Mouse (Mus musculus) Muller cell, postnatal 12 days (primary cell): ENCODE data around the gene Rpap3.
"Not testable (repeated sequence)": the region's sequence is repeated elsewhere in the genome, so short reads cannot be mapped to it uniquely, and the experiment has no call there.

Source experiments
- DNase-seq: peaks from one replicate; pipeline ENCODE4 v3.0.0-alpha.2; 2015; ENCODE audit errors: inconsistent ontology term

Rpap3 gene

DNA sequence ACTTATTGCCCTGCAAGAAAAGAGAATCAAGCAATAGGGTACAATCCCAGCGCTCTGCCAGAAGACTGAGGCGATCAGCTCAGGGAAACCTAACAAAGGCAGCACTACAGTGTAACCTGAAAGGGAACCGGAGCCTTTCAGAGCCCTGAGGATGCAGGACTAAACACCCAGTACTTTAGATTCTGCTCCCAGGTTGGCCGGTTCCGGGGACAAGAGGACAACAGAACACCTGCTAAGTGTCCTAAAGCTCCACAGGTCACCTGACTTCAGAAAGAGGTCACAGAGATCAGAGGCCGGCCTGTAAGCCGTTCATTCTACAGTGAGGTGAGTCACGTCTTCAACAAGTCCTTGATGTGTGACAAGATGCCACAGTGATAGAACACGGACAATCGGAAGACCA lies 9.0 kb downstream of the Rpap3 start:
- no peak for DNase-seq

DNA sequence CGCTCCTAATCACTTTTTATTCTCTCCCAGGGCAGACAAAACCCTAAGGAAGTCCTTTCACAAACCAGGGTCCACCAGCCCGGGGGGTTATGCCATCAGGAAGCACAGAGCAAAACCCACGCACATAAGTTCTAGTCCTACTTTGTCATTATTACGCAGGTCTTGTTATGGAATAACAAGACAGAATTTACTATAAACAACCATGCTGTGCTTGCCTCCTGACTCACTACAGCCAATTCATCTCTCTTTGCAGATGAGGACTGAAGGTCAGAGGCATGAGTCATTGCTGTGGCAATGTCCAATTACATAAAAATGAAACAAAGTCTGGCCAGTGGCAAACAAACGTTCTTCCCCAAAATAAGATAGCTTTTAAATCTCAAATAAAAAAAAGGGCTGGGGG lies 12.2 kb downstream of the Rpap3 start:
- DNase-seq: peak; percentile 65

DNA sequence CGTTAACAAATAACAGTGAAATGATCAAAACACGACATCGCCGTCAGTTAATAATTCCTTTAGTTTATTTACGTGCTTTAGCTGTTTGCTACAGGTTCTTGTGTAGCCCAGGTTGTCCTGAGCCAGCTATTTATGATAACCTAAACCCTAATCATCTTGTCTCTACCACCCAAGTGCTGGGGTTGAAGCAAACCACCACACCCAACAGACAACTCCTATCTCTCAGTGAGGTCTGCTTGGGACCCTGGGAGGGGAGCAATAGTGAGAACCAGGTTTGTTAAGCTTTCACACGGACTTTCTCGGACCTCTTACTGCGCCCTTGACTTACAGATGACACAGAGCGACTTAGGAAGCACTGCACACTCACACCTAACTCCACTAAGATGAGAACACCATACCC lies 21.5 kb downstream of the Rpap3 start:
- DNase-seq: no peak

DNA sequence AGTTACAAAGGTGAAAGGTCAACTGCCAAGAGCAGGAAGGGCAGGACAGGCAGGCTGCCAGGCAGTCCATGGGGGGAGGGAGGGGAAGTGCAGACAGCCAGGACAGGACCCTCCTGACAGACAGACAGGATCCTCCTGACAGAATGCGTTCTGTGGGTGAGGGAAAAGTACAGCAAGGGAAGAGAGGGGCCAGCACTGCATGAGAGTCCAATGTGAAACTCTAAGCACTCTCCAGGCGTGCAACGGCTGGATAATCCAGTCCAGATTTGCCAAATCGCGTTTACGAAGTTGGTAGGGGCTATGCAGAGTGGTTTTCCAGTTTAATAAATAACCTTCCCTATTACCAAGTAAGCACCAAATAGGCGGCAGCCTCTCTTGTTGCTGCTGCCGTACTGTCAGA lies 23.6 kb downstream of the Rpap3 start:
- DNase-seq: no peak

DNA sequence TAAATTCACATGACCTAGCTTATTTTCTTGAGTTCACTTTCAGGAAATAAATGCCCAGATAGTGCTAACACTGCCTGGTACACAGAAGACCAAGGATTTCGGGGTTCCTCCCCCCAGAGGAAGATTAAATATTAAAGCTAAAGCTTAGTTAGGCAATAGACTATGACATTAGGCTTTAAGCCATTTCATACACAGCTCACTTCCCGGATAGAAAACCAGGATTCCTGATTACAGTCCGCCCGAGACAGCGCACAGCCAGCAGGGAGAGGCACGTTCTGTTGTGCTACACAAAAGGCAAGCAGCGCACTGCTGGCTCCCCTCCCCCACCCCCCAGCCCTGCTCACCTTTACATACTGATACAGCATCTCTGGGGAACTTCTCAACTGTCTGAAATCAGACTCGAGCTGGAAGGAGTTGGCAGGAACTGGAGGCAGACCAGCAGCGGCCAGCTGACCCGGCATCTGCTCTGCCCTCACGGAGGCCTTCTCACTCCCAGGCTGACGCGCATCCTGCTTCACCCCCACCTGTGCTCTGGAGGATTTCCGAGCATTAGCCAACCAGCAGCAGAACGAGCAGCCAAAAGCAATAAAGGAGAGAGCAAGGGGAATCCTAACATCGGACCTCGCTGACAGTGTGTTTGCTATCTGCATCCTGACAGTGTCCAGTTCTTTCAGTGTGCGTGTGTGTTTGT lies 25.5 kb downstream of the Rpap3 start:
- no peak for DNase-seq

DNA sequence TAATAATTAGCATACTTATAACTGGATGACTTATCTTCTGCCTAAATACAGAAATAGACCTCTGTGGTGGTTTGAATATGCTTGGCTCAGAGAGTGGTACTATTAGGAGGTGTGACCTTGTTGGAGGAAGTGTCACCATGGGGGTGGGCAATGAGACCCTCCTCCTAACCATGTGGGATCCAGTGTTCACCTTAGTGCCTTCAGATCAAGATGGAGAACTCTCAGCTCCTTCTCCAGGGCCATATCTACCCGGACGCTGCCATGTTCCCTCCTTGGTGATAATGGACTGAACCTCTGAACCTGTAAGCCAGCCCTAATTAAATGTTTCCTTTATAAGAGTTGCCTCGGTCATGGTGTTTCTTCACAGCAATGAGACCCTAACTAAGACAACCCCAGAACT lies 28.3 kb downstream of the Rpap3 start:
- DNase-seq: no peak

DNA sequence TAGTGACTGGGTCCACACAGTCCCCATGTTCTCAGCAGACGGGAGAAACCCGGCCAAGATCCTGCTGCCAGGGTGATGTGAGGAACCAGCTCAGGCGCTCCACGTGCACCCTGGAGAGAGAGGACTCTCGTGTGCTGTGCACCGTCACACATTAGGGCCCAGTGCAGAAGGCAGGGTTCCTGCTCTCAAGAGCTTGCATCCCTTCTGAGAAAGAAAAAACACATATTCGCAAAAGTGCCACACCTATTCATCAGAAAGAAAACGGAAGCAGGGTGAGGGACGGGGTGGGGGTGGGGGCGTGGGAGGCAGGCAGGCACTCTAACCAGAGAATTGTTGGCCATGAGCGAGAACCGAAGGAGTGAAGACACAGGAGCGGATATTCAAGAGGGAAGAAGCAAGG lies 29.7 kb downstream of the Rpap3 start:
- DNase-seq: no peak

DNA sequence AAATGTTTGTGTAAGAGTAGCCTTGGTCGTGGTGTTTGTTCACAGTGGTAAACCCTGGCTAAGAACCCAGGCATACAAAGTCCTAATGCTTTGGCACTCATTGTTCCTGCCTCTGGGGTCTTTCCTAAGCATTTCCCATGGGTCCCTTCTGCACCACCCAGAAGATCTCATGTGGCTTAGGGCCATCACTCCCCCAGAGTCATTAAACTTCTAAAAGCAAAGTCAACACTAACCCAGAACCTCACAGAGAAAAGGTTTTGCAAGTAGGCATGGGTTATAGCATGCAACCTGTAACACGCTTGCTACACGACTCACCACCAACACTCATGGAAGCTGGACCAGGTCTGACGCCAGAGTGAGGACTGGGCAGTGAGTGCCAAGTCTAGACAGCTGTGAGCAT lies 31.2 kb downstream of the Rpap3 start:
- DNase-seq: no peak

DNA sequence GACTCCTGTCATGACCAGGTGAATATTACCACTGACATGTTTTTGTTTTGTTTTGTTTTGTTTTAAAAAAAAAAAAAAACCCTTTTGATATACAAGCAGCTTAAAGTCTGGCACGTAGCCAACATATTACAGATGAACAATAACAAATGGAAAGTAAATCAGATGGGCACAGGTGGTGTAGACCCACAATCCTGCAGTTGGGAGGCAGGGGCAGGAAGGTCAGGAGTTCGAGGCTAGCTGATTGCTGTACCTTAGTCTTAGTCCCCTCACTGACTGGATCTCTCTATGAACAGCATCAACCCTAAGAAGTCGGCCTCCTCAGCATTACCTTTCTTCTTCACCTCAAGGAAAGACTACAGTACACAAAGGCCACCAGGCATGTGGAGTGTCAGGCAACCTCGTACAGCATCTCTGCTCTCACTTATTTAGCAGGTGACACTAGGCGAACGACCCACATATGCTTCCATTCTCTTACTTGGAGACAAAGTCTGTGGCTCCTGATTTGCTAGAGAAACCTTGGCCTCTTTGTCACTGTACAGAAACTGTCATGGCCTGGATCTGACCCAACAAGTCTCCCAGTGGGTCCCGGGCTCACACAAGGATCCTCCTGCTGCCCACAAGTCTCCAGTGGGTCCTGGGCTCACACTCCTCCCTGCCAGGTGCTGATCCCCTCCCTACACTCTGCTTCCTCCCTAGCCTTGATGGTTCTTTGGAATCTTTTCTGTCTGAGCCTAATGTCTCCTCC lies 32.2 kb downstream of the Rpap3 start:
- DNase-seq: no peak

DNA sequence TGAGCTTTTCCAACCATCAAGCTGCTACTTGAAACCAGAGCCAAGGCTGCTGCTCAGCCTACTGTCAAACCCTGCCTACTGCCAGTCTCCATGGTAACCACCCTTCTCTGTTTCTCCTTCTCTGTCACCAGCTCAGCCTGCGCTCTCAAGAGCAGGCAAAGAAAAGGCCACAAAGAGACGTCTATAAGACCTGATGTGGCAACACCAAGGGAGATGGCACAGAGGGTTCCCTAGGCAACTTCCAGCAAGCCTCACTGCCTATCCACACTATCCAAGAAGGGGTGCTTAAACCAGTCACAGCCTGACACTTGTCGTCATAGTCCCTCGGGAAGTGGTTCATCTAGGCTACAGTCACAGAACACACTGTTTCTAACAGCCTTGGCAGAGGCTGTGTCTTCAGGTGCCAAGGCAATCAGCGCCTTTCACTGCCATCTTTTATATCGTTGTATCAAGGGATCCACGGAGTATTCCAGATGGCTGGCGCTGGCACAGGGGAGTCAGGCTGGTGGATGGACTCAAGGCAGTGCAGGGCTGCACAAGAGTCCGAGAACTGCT lies 33.3 kb downstream of the Rpap3 start:
- no peak for DNase-seq

DNA sequence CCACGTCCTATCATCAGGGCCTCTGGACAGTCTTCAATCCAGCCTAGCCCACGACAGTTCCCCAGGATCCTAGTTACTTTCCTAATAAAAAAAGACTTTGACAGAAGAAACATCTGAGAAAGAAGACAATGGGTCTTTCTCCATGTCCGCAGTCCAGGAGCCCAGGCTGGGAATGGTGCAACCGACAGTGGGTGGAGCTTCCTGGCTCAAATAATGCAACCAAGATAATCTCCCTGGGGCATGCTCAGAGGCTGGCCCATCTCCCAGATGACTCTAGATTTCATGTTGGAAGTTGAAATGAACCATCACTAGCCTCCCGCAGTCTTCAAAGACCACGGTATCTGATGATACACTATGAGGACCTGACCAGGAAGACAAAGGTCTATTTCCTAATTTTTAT lies 35.1 kb downstream of the Rpap3 start:
- DNase-seq: no peak

DNA sequence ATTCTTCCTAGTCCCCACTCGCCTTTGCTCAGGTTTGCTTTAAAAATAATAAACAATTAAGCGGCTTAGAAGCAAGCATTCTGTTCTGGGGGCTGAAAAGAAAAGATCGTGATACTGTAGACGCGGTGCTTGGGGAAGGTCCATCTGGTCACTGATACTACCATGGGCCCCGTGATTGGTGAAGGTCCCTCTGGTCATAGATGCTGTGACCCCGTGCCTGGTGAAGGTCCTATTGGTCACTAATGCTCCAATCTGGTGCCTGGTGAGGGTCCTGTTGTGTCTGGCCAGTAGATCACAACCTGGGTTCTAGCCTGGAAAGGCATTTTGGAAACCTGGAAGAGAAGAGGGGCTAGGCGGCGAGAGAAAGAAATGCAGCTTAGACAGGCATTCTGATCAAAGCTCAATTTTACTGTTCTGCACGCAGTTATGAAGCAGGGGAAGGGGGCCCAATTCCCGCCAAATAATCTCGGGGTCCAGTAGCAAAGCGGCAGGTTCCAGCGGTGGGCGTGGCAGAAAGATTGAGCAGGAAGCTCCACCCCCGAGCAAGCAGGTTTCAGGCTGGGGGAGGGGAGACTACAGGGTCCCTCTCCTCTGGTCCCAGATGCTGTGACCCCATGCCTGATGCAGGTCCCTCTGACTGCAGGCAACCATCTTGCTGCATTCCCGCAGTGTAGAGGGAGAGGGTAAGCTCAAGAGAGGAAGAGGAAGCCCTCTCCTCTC lies 37.3 kb downstream of the Rpap3 start:
- DNase-seq: not testable (repeated sequence)

DNA sequence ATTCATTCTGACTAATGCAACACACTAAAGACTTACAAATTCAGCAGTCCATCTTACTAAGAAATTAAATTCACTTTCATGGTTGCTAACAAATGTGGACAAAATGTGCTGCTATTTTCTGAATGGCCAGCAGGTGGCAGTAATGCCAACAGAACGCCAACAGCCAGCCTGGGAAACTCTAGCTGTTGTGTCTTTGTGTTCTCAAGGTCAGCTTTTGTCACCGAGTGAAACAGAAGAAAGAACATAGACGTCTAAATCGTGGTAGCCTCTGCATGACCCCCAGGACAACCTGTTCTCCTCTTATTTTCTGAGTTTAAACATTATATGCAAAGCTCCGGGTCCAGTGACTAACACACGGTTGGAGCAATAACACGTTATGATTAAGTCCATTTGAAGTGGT lies 38.2 kb downstream of the Rpap3 start:
- peak; percentile 43 for DNase-seq

DNA sequence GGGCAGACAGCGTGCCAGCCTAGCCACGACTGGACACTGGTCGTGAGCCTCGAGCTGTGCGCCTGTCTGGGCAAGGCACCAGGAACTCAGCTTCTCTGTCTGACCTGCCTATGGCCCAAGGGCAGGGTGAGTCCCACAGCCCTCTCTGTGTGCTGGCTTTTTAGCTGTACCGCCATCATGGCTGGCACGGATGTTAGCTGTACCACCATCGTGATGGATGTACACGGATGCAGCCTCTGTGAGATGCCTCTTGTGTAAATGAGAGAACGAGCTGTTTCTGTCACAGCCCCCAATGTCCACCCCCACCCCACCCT lies 39.2 kb downstream of the Rpap3 start:
- DNase-seq: no peak

DNA sequence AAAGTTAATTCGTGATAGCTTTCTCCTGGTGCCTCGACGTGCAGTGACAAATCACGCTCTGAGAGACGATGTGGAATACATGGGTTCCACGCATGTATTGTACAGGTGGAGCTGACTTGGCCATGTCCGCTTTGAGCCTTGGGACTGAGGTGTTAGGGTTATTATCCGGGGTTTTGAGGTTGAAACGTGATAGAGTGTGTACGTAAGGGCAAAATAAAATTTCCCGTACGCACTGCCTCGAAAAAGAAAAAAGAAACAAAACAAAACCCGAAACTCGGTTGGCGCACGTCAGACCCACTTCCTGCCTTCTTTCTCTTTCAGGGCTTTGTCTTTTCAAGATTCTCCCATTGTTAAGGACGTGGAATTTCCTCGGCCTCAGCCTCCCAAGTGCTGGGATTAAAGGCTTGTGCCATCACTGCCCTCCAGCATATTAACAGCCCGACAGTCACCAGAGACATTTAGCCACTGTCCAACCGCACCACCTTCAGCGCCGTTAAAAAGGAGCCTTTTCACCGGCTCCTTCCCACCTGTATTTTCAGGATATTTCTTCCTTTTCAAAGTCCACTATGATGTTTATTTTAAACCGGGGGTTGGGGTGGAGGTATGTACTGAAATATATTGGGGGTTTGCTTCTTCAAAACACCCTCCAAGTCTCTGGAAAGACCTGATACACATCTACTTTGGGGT lies 39.7 kb downstream of the Rpap3 start:
- DNase-seq: no peak

DNA sequence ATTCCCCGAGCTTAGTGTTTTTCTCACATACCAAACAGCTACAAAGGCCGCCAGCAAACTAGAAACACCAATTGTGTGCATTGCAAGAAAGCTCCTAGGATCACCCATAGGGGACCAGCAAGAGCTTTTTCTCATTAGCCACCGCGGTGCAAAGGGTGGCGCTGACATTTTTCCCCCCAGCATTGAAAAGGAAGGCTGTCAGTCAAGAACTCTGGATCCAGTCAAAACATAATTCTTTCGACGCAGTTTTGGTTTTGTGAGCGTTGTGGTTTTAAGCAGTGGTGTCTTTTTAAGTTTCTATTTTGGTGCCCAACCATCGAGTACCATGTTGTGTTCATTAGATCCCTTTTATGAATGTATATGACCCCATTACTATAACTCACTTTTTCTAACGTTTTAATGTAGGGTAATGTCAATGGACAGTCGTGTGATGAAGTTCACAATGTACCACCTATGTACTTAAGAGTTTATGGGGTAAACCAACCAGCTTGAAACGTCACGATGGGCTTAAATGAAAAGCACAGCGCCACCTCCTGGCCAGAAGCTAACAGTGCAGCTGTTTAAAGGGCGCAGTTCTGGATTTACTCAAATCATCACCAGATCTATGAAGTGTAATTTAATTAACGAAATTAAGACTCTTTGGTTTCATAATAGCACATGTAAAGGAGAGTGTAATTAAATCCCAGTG lies 40.5 kb downstream of the Rpap3 start:
- DNase-seq: no peak

DNA sequence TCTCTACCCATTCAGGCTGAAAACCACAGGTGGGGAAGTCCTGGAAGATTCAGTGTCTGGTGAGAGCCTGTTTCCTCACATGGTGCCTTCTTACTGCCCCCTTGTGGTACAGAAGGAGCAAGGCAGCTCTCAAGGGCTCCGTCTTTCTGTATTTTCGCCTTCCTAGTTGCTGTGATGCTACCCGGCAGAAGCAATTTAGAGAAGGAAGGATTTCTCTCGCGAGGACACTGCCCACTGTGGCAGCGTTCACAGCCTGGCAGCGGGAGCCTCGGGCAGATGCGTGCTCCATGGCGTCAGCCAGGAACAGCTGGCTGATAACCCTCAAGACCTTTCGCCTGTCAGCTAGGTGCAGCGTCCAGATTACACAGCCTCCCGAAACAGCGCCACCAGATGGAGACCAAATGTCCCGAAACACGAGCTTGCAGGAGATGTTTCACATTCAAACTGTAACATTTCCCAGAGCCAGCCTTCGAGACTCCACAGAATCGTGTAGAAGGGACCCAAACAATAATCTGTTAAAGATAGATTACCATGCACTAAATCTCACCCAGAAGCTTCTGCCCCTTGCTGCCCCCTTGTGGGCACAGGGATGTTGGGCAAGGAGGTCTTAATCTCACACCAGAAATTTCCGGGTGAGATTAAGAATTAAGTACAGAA lies 41.7 kb downstream of the Rpap3 start:
- DNase-seq: peak; percentile 72

DNA sequence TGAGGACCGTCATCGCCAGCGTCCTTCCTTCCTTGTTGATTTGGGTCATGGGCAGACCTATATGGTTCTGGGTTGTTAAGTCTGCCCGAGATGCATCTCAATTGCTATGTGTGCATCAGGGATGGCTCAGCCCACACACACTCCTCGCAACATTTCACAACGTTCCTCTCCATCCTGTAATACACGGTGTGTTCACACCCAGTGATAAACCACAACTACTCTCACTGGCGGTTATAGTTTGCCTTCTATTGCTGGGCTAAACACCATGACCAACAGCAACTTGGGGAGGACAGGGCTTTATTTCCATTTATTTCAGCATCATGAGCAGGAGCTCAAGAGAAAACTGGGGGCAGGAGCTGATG lies 46.9 kb downstream of the Rpap3 start:
- DNase-seq: no peak

DNA sequence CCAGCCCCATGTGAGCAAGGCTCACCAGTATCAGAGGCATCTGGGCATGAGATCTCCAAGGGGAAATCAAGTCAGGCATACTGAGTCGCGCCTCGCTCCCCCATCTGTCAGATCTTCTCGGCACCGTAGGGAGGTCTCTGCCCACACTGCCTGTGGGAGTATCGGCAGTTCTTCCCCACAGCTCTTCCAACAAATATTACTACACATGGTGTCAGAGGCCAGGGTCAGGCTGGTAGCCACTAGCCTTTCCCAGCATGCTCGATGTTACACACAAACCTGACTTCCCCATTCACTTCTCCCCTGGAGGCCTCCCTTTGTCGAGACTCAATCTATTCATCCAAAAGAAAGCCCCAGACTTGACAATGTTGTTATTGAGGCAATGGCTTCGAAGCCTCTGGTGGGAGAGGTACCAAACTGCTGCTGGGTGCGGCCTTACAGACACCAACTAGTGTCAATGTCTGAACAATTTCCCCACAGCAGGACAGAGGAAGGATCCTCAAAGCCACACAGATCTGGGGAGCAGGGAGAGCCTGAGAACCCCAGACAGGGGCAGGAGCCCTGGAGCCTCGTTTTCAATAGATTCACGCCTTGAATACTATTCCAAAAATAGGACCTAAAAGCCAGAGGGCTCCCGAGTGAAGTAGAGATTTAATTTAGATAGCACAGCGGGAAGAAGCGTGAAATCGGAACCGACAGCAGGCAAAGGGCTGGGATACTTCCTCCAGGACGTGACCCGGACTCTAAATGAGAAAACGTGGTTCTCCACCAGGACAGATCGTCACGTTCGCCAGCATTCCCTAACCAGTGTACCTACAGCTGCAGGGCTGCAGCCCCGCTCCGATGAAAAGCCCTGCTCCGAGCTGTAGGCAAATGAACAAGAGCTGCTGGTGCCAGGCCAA lies 47.5 kb downstream of the Rpap3 start:
- DNase-seq: no peak

DNA sequence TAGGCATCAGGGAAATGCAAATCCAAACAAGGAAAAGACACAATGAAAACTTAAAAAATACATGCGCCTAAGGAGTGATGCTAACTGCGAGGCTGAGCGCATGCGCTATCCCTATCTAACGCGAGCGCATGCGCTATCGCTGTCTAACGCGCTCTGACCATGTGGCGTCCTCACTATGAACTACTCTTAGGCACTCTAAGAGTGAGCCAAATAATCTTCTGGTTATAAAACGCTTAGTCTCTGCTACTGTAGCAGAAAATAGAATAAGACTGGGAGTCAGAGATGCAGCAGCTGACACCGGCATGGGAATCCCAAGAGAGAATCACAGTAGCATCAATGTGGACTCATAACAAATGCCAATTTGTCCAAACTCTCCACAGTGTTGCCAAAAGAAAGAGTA lies 48.2 kb downstream of the Rpap3 start:
- no peak for DNase-seq
